Mouse (Mus musculus): Measurements from ENCODE around the gene Pakap.

GRCm38 (mm10) chr4:57866088-57866487 lies 298.1 kb downstream of the Pakap start:
- no peak for TF ChIP-seq POLR2A (IDR thresholded peaks at IDR 0.05; ENCODE audit: insufficient read depth, low read depth, low read length)
- no peak for TF ChIP-seq CTCF (IDR thresholded peaks at IDR 0.05; ENCODE audit: insufficient read depth, low read depth, low read length)
